Mouse (Mus musculus) lung, adult 2 months (tissue): Measurements from ENCODE around the gene Inppl1. TPM values are rescaled to one million over a fixed set of nuclear protein-coding genes. Genes with fewer than 3 reads are reported as not detected.

Experiments
- DNase-seq: peaks from one replicate; pipeline ENCODE4 v3.0.0; 2022
- H3K4me1 ChIP-seq: fragments of 200-500 bp; 2 replicates; pipeline ENCODE4 v1.6.1; 2011; ENCODE audit warnings: low read length; ENCODE audit not compliant: control insufficient read depth, insufficient read depth
- H3K4me3 ChIP-seq: fragments of 200-500 bp; replicated peaks from 2 replicates; pipeline ENCODE3; 2011; ENCODE audit warnings: low read depth, mild to moderate bottlenecking, control low read depth, low read length; ENCODE audit errors: extremely low read depth
- CTCF ChIP-seq: fragments of 200-500 bp; IDR thresholded peaks from 2 replicates; pipeline ENCODE4 v1.5.1; 2011; ENCODE audit warnings: mild to moderate bottlenecking, low read length, control low read depth; ENCODE audit not compliant: insufficient read depth
- POLR2A ChIP-seq: fragments of 200-500 bp; IDR thresholded peaks from 2 replicates; pipeline ENCODE4 v1.6.1; 2011; ENCODE audit warnings: low read depth, mild to moderate bottlenecking, control low read depth, low read length, borderline replicate concordance; ENCODE audit errors: extremely low read depth
- WGBS: fragments of 180-500 bp; shearing (Covaris S2); methylation state at CpG from one replicate; pipeline ENCODE4 v1.1.7; 2018; 5-methylcytosine and 5-hydroxymethylcytosine counted together
- polyA plus RNA-seq: library from polyadenylated mRNA; depleted of rRNA; stranded (reverse); fragments of >200 nt; gene quantifications from 2 replicates; pipeline ENCODE4 v1.2.3, GENCODE M21; 2012

Inppl1 gene
- polyA plus RNA-seq, 1 experiment: 84.3 TPM

DNA sequence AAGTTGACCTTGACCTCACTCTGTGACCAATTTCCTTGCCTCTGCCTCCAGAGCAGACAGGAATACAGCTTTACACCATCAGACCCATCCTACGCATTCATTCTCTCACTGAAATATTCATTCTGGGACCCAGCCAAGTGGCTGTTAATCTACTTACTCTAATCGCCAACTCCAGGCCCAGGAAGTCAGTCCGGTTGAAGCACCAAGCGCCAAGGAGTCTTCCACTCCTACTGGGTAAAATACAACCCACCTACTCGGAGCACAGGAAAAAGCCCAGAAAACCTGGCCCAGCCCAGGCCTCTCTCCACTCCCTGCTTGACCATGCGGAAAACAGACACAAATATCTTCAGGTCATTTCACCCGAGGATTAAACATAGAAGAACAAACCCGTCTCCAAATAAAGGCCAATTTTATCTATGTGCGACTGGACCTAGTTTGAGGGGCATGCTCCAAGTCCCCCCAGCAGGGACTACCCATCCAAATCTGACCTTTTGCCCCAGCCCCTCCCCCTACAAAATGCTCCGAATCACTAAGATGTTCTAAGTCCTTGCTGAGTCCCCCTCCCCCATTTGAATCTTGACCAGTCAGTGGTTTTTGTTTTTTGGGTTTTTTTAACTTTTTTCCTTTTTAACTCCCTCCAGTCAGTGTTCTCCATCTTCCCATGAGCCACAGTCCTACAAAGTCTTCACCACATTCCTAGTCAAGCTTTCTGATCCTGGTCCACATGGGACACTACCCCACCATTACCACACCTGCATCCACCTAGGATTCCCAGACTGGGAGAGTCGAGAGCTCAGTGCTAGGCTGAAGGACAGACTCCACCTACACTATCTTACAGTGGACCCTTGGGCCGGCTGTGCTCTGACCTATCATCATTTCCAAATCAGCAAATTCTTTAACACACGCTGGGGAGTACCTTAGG lies 30.5 kb upstream of the Inppl1 start:
- H3K4me1 ChIP-seq: no peaks in the 10 kb centered on the region
- no peak for DNase-seq
- no peak overlapping the region for H3K4me3 ChIP-seq
- no peak for TF ChIP-seq POLR2A
- TF ChIP-seq CTCF: no peak
- 77% methylated on average over 13 of the region's 13 CpGs for WGBS

DNA sequence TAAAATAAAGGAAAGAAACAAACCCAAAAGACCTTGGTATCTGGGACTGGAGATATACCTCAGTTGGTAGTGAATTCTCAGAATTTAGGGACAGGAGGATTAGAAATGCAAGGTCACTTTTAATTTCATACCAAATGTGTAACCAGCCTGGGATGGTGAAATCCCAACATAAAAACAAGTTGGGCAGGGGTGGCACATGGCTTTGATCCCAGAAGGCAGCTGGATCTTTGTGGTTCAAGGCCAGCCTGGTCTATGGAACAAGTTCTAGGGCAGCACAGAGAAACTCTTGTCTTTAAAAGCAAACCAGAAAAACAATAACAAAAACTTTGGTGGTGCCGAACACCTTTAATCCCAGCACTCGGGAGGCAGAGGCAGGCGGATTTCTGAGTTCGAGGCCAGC lies 29.5 kb upstream of the Inppl1 start:
- no peaks in the 10 kb centered on the region for H3K4me1 ChIP-seq
- no peak overlapping the region for H3K4me3 ChIP-seq
- WGBS: 90% methylated on average over 4 of the region's 4 CpGs
- TF ChIP-seq CTCF (no peak), POLR2A (no peak)
- no peak for DNase-seq

DNA sequence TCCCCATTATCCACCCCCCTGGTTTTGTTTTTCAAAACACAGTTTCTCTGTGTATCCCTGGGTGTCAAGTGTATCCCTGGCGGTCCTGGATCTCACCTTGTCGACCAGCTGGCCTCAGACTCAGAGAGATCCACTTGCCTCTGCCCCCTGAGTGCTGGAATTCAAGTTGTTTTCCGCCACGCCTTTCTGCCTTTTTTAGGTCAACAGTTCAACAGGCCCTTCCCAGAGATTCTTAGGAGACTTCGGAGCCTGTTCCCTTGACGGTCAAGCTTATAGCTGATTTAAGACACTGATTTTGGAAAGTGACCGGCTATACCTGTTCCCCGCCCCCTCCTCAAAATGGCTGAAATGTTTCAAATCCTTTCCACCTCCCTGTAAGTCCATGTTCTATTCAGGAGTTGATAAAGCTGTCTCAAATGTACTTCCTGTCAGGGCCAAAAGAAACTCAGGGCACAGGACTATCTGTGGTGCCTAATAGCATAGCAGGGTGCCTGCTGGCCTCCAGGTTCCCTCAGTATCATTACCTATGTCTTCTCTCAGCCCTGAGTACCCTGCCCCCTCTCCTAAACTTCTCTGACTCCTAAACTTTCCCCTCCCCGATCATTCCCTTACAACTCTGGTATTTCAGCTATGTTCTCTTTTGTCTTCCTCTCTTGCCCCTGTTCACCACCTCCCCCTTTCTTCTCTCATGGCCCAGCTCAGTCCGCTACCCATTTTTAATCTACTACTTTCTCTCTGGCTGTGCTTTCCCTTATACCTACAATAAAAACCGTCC lies 28.6 kb upstream of the Inppl1 start:
- no peak for DNase-seq
- H3K4me3 ChIP-seq: no peak overlapping the region
- no peaks in the 10 kb centered on the region for H3K4me1 ChIP-seq
- TF ChIP-seq POLR2A: no peak
- no peak for TF ChIP-seq CTCF
- WGBS: 85% methylated on average over 11 of the region's 11 CpGs

DNA sequence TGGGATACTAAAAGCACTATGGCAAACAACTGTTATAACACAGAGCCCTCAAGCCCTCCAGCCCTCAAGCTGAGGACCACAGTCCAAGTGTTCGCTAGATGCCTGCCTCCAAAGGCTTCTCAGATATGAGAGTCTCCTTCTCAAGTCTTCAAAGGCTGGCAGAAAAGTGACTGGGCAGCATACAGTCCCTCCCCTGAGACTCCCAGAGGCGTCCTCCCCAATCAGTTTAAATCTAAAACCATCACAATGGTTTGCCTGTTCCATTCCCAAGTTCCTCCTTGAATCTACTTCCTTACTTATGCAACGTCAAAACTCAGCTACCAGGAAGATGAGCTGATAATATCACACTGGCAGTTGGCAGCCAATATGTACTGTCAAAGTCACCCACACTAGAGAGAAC lies 25.4 kb upstream of the Inppl1 start, which contains the start of gene Anapc15:
Anapc15 (plus strand) TSS at position 301 of the 400 bp plus-strand sequence.
- Histone ChIP-seq H3K4me1 (no peaks in the 10 kb centered on the region), H3K4me3 (no peak within 1 kb of the TSS)
- no peak for TF ChIP-seq CTCF
- TF ChIP-seq POLR2A: no peak

DNA sequence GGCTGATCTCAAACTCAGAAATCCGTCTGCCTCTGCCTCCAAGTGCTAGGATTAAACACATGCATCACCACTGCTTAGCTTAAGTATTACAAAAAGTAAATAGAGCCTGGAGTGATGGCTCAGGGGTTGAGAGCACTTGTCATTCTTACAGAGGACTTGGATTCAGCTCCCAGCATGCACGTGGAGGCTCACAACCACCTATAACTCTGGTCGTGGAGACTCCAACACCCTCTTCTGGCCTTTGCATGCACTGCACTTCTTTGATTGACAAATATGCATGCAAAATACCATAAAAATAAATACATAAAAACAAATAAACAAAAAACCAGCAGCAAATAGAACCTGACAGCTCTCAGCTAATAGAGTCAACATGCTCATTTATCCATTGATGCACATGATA lies 24.3 kb upstream of the Inppl1 start:
- no peak overlapping the region for H3K4me3 ChIP-seq
- TF ChIP-seq CTCF (no peak), POLR2A (no peak)
- 70% methylated on average over 3 of the region's 3 CpGs for WGBS
- no peaks in the 10 kb centered on the region for H3K4me1 ChIP-seq
- DNase-seq: no peak

More for the DNA sequence above, 25.4 kb upstream of the Inppl1 start, which contains the start of gene Anapc15:
- WGBS: 61% methylated on average over 3 of the region's 3 CpGs
- DNase-seq: no peak

DNA sequence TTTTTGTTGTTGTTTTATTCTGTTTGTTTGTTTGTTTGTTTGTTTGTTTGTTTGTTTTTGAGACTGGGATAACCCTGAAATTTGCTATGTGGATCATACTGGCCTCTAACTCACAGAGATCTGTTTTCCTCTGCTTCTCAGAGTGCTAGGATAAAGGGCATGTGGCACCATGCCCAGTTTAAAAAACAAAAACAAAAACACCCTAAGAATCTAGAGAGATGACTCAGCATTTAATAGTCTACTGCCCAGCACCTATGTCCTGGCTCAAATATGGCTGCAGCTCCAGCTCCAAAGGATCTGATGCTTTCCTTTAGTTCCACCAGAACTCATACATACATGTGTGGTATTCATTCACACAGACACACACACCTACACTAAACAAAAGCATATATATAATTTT lies 22.9 kb upstream of the Inppl1 start:
- no peaks in the 10 kb centered on the region for H3K4me1 ChIP-seq
- DNase-seq: no peak
- TF ChIP-seq POLR2A (no peak), CTCF (no peak)
- no peak overlapping the region for H3K4me3 ChIP-seq

DNA sequence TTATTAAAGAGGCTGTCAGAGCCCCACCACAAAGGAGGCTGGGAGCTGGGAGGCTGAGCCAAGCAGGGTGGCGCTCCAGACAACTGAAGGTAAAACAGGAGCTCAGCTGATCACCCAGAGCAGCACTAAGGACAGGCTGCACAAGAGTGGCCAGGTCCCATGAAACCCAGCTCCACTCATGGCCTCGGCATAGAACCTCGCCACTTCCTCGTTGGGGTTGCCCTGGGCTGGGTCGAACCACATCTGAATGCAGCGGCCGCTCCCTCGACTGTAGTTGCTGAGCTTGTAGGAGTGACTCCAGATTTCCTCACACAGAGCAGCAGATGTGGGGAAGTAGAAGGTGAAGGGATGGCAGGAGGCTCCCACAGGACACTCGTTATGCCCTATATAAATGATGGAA lies 20.3 kb upstream of the Inppl1 start:
- DNase-seq: peak; percentile 18
- TF ChIP-seq POLR2A (no peak), CTCF (no peak)
- no peak overlapping the region for H3K4me3 ChIP-seq
- H3K4me1 ChIP-seq: no peaks in the 10 kb centered on the region
- 56% methylated on average over 9 of the region's 9 CpGs for WGBS

DNA sequence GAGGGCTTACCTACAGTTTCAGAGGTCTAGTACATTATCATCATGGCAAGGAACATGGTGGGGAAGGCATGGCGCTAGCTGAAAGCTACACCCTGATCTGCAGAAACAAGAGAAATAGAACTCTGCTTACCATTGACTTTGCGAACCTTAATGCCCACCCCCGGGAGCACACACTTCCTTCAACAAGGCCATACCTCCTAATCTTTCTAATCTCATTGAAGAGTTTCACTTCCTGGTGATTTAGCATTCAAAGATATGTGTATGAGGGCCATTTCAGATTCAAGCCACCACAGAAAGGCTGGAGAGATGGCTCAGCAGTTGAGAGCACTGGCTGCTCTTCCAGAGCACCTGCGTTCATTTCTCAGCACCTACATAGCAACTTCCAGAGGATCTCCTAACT lies 19.1 kb upstream of the Inppl1 start, which contains the start of gene Folr2:
Folr2 (minus strand) TSS at position 101 of the 400 bp plus-strand sequence.
- H3K4me1 ChIP-seq: no peaks in the 10 kb centered on the region
- 79% methylated on average over 4 of the region's 4 CpGs for WGBS
- H3K4me3 ChIP-seq: no peak within 1 kb of the TSS
- TF ChIP-seq CTCF (no peak), POLR2A (no peak)
- DNase-seq: no peak

DNA sequence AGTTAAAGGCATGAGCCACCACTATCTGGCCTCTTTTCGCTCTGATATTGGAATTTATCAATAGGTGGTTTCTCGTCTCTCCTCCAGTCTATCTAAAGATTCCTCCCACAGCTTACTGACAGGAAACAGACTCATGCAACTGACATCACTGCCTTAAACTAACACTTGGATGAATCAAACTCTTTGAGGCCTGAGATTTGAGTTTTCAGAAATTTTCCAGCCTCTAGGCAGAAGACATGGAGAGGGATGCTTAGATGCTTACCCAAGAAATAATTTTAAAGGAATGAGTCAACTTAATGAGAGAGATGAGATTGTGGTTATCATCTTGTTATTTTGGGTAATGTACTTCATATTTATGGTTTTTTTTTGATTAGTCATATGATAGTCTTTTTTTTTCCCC lies 15.8 kb upstream of the Inppl1 start:
- Histone ChIP-seq H3K4me3 (no peak overlapping the region), H3K4me1 (no peaks in the 10 kb centered on the region)
- TF ChIP-seq CTCF (no peak), POLR2A (no peak)
- DNase-seq: no peak
- WGBS: 65% methylated on average over 2 of the region's 2 CpGs
